Mouse (Mus musculus): ENCODE results near the gene Irf2.

- no peak for TF ChIP-seq CHD2 (IDR thresholded peaks at IDR 0.05; ENCODE audit: low read depth, low read length)
- TF ChIP-seq HCFC1 (IDR thresholded peaks at IDR 0.05; ENCODE audit: borderline replicate concordance, insufficient read depth, low read length) = no peak
Observed at GRCm38 (mm10) chr8:46881755-46882419, 142.4 kb downstream of the Irf2 start.
